Mouse (Mus musculus) megakaryocyte, embryonic 14.5 days (primary cell): ENCODE data around the gene Asic2.

Source experiments
- FLI1 ChIP-seq: IDR thresholded peaks from 2 replicates; pipeline ENCODE4 v1.6.1; 2012; ENCODE audit warnings: low read length, inconsistent platforms, mixed read lengths
- GATA1 ChIP-seq: IDR thresholded peaks from 3 replicates; pipeline ENCODE4 v1.6.1; 2012; ENCODE audit warnings: mixed read lengths, low read length, inconsistent platforms, borderline replicate concordance

DNA sequence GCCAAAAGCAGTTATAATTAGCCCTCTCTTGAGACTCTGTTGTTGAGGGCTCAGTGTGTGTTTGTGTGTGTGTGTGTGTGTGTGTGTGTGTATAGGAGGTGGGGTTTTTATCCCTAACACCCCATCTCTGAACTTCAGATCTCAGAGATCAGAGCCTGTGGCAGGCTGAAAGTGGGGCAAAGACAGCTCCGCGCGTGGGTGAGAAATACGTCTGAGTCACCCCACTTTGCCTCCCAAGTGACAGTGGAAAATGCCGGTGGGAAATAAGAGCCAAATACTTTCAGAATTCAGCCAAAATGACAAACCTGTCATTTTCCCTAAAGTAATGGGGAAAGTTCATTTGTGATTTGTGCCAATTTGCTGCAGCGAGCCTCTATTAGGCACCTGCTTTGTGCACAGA lies 779.2 kb downstream of the Asic2 start:
- no peak for TF ChIP-seq GATA1
- TF ChIP-seq FLI1 = no peak
